Mouse (Mus musculus): ENCODE measurements around the gene Unc45b. TPM values are rescaled to one million over a fixed set of nuclear protein-coding genes. Genes with fewer than 3 reads are reported as not detected.

Unc45b gene
- polyA plus RNA-seq, 1 experiment = not detected

DNA sequence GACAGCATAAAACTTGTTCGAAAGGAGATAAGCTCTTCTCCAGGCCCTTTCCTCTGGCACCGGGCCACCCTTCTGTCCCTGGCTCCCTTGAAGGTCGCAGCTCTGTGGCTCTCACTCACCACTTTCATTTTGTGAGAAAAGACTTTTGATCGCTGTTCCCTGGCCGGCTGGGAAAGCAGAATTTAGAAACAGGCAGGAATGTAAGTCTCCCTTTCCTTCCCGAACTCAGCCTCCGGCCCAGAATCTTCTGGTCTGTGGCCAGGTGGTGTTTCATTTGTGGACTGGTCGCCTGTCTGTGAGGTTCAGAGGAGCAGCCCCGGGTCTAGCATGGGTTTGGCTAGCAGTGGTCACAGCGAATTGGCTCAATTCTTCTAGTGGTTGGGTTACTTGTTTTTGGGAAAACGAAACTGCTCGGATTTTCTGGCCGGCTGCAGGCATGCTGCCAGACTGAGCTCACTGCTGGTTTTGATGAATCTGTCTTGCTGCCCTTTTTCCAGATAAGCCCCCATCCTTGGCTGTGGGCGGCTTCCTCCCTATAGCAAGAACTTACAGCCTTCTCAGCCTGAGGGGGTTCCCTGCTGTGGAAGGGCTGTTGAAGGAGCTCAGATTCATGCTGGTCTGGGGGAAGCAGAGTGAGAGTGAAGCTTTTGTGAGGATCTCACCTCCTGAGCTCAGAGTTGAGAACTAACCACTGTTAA, 81.3 kb downstream of the Unc45b start, which contains the start of gene Slfn9:
Gene Slfn9 (minus strand): TSS at position 362 of the 698 bp plus-strand sequence.
- Histone ChIP-seq H3K27ac (ENCODE audit: insufficient read depth, low read depth, low read length) (no peak within 1 kb of the TSS), H3K4me3 (ENCODE audit: insufficient read depth, low read depth, low read length) (peak within 1 kb of the TSS; percentile 45), H3K4me1 (ENCODE audit: control insufficient read depth, insufficient read depth, low read length) (peaks cover 10% of the 10 kb centered on the region; the same call in 1 of the 2 replicates)
- 3% methylated on average over 14 of the region's 14 CpGs for WGBS
- TF ChIP-seq CTCF (IDR thresholded peaks at IDR 0.05; ENCODE audit: insufficient read depth, low read depth, low read length) (no peak), POLR2A (IDR thresholded peaks at IDR 0.05; ENCODE audit: insufficient read depth, low read depth, low read length) (no peak)

Other genes with a start within 250 kb of the Unc45b start
- gene Cct6b, start 146.2 kb upstream of the Unc45b start, polyA plus RNA-seq (2012; ENCODE audit: insufficient read depth, insufficient read length, low replicate concordance, missing spikeins) = not detected in 2 replicates
- gene Zfp830, start 146.2 kb upstream of the Unc45b start, polyA plus RNA-seq (2012; ENCODE audit: insufficient read depth, insufficient read length, low replicate concordance, missing spikeins) = not detected in 2 replicates
- not detected in 2 replicates for gene Lig3, start 129.4 kb upstream of the Unc45b start, polyA plus RNA-seq (2012; ENCODE audit: insufficient read depth, insufficient read length, low replicate concordance, missing spikeins)
- gene Rffl, start 39.3 kb upstream of the Unc45b start, polyA plus RNA-seq (2012; ENCODE audit: insufficient read depth, insufficient read length, low replicate concordance, missing spikeins) = not detected in 2 replicates
- gene Rad51d, start 19.9 kb upstream of the Unc45b start, polyA plus RNA-seq (2012; ENCODE audit: insufficient read depth, insufficient read length, low replicate concordance, missing spikeins) = not detected in 2 replicates
- not detected in 2 replicates for gene Fndc8, start 18.4 kb upstream of the Unc45b start, polyA plus RNA-seq (2012; ENCODE audit: insufficient read depth, insufficient read length, low replicate concordance, missing spikeins)
- gene Nle1, start 2.1 kb upstream of the Unc45b start, polyA plus RNA-seq (2012; ENCODE audit: insufficient read depth, insufficient read length, low replicate concordance, missing spikeins) = not detected in 2 replicates
- not detected in 2 replicates for gene Slfn5, start 40.8 kb downstream of the Unc45b start, polyA plus RNA-seq (2012; ENCODE audit: insufficient read depth, insufficient read length, low replicate concordance, missing spikeins)
- not detected in 2 replicates for gene Slfn9, start 81.3 kb downstream of the Unc45b start, polyA plus RNA-seq (2012; ENCODE audit: insufficient read depth, insufficient read length, low replicate concordance, missing spikeins)
- not detected in 2 replicates for gene Slfn8, start 110.3 kb downstream of the Unc45b start, polyA plus RNA-seq (2012; ENCODE audit: insufficient read depth, insufficient read length, low replicate concordance, missing spikeins)
- not detected in 2 replicates for gene Slfn2, start 154.6 kb downstream of the Unc45b start, polyA plus RNA-seq (2012; ENCODE audit: insufficient read depth, insufficient read length, low replicate concordance, missing spikeins)
- not detected in 2 replicates for gene Slfn1, start 206.3 kb downstream of the Unc45b start, polyA plus RNA-seq (2012; ENCODE audit: insufficient read depth, insufficient read length, low replicate concordance, missing spikeins)